14 mouse cellular contexts compared by ENCODE assay signal in genomic region chr15:96972706-96973274, GRCm38 (mm10).
"Had no signal": no experiment of that assay in that cellular context is flagged by ENCODE, and none has a peak within 500 bp of the region (broad histone marks: within the 10 kb centered on the region; RNA-seq: fewer than 3 reads in every experiment).

No protein-coding gene starts in this region.

- ATAC-seq: liver, embryonic 12.5 days; midbrain, embryonic 16.5 days had no signal

- H3K27ac ChIP-seq: kidney, embryonic 15.5 days; limb, embryonic 15.5 days; liver, embryonic 12.5 days; midbrain, embryonic 10.5 days; neural tube, embryonic 13.5 days; stomach, embryonic 15.5 days had no signal

- DNase-seq: kidney, adult 2 months; kidney, postnatal 14 days; left cerebral cortex, postnatal 4 days; retina, postnatal 1 day; right cerebral cortex, postnatal 4 days; spleen, adult 18-20 months; thymus, postnatal 36 days had no signal

- H3K4me2 ChIP-seq: kidney, embryonic 15.5 days; limb, embryonic 15.5 days; liver, embryonic 12.5 days; neural tube, embryonic 13.5 days; stomach, embryonic 15.5 days had no signal

- H3K36me3 ChIP-seq: kidney, embryonic 15.5 days; limb, embryonic 15.5 days; liver, embryonic 12.5 days; midbrain, embryonic 10.5 days; neural tube, embryonic 13.5 days; stomach, embryonic 15.5 days had no signal

- H3K9me3 ChIP-seq: kidney, embryonic 15.5 days; limb, embryonic 15.5 days; liver, embryonic 12.5 days; midbrain, embryonic 10.5 days; neural tube, embryonic 13.5 days; stomach, embryonic 15.5 days had no signal

- H3K4me3 ChIP-seq: kidney, embryonic 15.5 days; limb, embryonic 15.5 days; liver, embryonic 12.5 days; midbrain, embryonic 10.5 days; neural tube, embryonic 13.5 days; stomach, embryonic 15.5 days had no signal

- H3K27me3 ChIP-seq: kidney, embryonic 15.5 days; limb, embryonic 15.5 days; liver, embryonic 12.5 days; neural tube, embryonic 13.5 days; stomach, embryonic 15.5 days had no signal

- H3K9ac ChIP-seq: kidney, embryonic 15.5 days; limb, embryonic 15.5 days; liver, embryonic 12.5 days; neural tube, embryonic 13.5 days; stomach, embryonic 15.5 days had no signal

- H3K4me1 ChIP-seq: kidney, embryonic 15.5 days; midbrain, embryonic 10.5 days; neural tube, embryonic 13.5 days; stomach, embryonic 15.5 days had no signal
